Mouse (Mus musculus): ENCODE results near the gene Slc44a2. TPM values are rescaled to one million over a fixed set of nuclear protein-coding genes. Genes with fewer than 3 reads are reported as not detected.

Slc44a2 gene
- 27.2 TPM for polyA plus RNA-seq (2014; fragmentation: Illumina TruSeq; extraction: RNeasy Lipid Tissue Mini Kit (QIAGEN cat#74804))

GRCm38 (mm10) chr9:21320619-21321512, at the start of gene Slc44a2:
Slc44a2 (plus strand) TSS chr9:21320698.

GRCm38 (mm10) chr9:21287571-21288402, 32.7 kb upstream of the Slc44a2 start, which contains the start of gene Kri1:
Kri1 (minus strand) TSS chr9:21287969.

GRCm38 (mm10) chr9:21291022-21291787, 29.3 kb upstream of the Slc44a2 start, which contains the start of gene Cdkn2d:
Cdkn2d (minus strand) TSS chr9:21291407.

GRCm38 (mm10) chr9:21312134-21312533, 8.4 kb upstream of the Slc44a2 start, which contains the start of gene Ap1m2:
Ap1m2 (minus strand) TSS chr9:21312337.

GRCm38 (mm10) chr9:21367357-21368111, 47.0 kb downstream of the Slc44a2 start, which contains the start of gene Ilf3:
Ilf3 (plus strand) TSS chr9:21367871.

Other genes starting within 250 kb of the Slc44a2 start
- gene Gm49373, start 247.6 kb upstream of the Slc44a2 start, polyA plus RNA-seq (2014; fragmentation: Illumina TruSeq; extraction: RNeasy Lipid Tissue Mini Kit (QIAGEN cat#74804)), result not detected
- not detected for gene Fdx1l, start 247.1 kb upstream of the Slc44a2 start, polyA plus RNA-seq (2014; fragmentation: Illumina TruSeq; extraction: RNeasy Lipid Tissue Mini Kit (QIAGEN cat#74804))
- 0.54 TPM for gene Gm38431, start 228.7 kb upstream of the Slc44a2 start, polyA plus RNA-seq (2014; fragmentation: Illumina TruSeq; extraction: RNeasy Lipid Tissue Mini Kit (QIAGEN cat#74804))
- gene Raver1, start 228.7 kb upstream of the Slc44a2 start, polyA plus RNA-seq (2014; fragmentation: Illumina TruSeq; extraction: RNeasy Lipid Tissue Mini Kit (QIAGEN cat#74804)), result 16.4 TPM
- gene Tyk2, start 189.5 kb upstream of the Slc44a2 start, polyA plus RNA-seq (2014; fragmentation: Illumina TruSeq; extraction: RNeasy Lipid Tissue Mini Kit (QIAGEN cat#74804)), result 1.4 TPM
- 11.9 TPM for gene Cdc37, start 170.7 kb upstream of the Slc44a2 start, polyA plus RNA-seq (2014; fragmentation: Illumina TruSeq; extraction: RNeasy Lipid Tissue Mini Kit (QIAGEN cat#74804))
- gene Pde4a, start 155.0 kb upstream of the Slc44a2 start, polyA plus RNA-seq (2014; fragmentation: Illumina TruSeq; extraction: RNeasy Lipid Tissue Mini Kit (QIAGEN cat#74804)), result 0.60 TPM
- gene Keap1, start 81.3 kb upstream of the Slc44a2 start, polyA plus RNA-seq (2014; fragmentation: Illumina TruSeq; extraction: RNeasy Lipid Tissue Mini Kit (QIAGEN cat#74804)), result 9.5 TPM
- gene S1pr5, start 72.3 kb upstream of the Slc44a2 start, polyA plus RNA-seq (2014; fragmentation: Illumina TruSeq; extraction: RNeasy Lipid Tissue Mini Kit (QIAGEN cat#74804)), result not detected
- gene Atg4d, start 55.4 kb upstream of the Slc44a2 start, polyA plus RNA-seq (2014; fragmentation: Illumina TruSeq; extraction: RNeasy Lipid Tissue Mini Kit (QIAGEN cat#74804)), result 0.80 TPM
- gene Kri1, start 32.7 kb upstream of the Slc44a2 start, polyA plus RNA-seq (2014; fragmentation: Illumina TruSeq; extraction: RNeasy Lipid Tissue Mini Kit (QIAGEN cat#74804)), result 3.7 TPM
- gene Cdkn2d, start 29.3 kb upstream of the Slc44a2 start, polyA plus RNA-seq (2014; fragmentation: Illumina TruSeq; extraction: RNeasy Lipid Tissue Mini Kit (QIAGEN cat#74804)), result 3.8 TPM
- 0.74 TPM for gene Ap1m2, start 8.4 kb upstream of the Slc44a2 start, polyA plus RNA-seq (2014; fragmentation: Illumina TruSeq; extraction: RNeasy Lipid Tissue Mini Kit (QIAGEN cat#74804))
- 48.9 TPM for gene Ilf3, start 47.2 kb downstream of the Slc44a2 start, polyA plus RNA-seq (2014; fragmentation: Illumina TruSeq; extraction: RNeasy Lipid Tissue Mini Kit (QIAGEN cat#74804))
- gene Qtrt1, start 91.1 kb downstream of the Slc44a2 start, polyA plus RNA-seq (2014; fragmentation: Illumina TruSeq; extraction: RNeasy Lipid Tissue Mini Kit (QIAGEN cat#74804)), result not detected
- 11.7 TPM for gene Dnm2, start 104.2 kb downstream of the Slc44a2 start, polyA plus RNA-seq (2014; fragmentation: Illumina TruSeq; extraction: RNeasy Lipid Tissue Mini Kit (QIAGEN cat#74804))
- gene Tmed1, start 189.6 kb downstream of the Slc44a2 start, polyA plus RNA-seq (2014; fragmentation: Illumina TruSeq; extraction: RNeasy Lipid Tissue Mini Kit (QIAGEN cat#74804)), result 5.1 TPM
- gene AB124611, start 205.5 kb downstream of the Slc44a2 start, polyA plus RNA-seq (2014; fragmentation: Illumina TruSeq; extraction: RNeasy Lipid Tissue Mini Kit (QIAGEN cat#74804)), result 4.7 TPM
- 4.8 TPM for gene Carm1, start 226.2 kb downstream of the Slc44a2 start, polyA plus RNA-seq (2014; fragmentation: Illumina TruSeq; extraction: RNeasy Lipid Tissue Mini Kit (QIAGEN cat#74804))